Mouse (Mus musculus): ENCODE measurements around the gene Prrc2b. TPM values are rescaled to one million over a fixed set of nuclear protein-coding genes. Genes with fewer than 3 reads are reported as not detected.

Prrc2b gene
- polyA plus RNA-seq, 1 experiment from 2014 or later: 76.8 TPM

- Histone ChIP-seq H3K9ac (peak overlapping the region; percentile 81), H3K4me2 (peak overlapping the region; percentile 77), H3K4me1 (ENCODE audit: insufficient read depth) (no peaks in the 10 kb centered on the region; the same call in 1 of the 2 replicates), H3K4me3 (ENCODE audit: low read depth, low read length) (peak overlapping the region; percentile 54), H3K9me3 (ENCODE audit: low read depth, low read length) (no peaks in the 10 kb centered on the region), H3K27ac (ENCODE audit: low read depth) (peak overlapping the region; percentile 89), H3K36me3 (ENCODE audit: insufficient read depth) (no peaks in the 10 kb centered on the region), H3K27me3 (ENCODE audit: insufficient read depth, low read length) (no peaks in the 10 kb centered on the region)
- no peak for TF ChIP-seq CTCF (IDR thresholded peaks at IDR 0.05; ENCODE audit: low read depth)
- WGBS: under 1% methylated on average over 40 of the region's 40 CpGs
- DNase-seq: peak; percentile 99
- ATAC-seq (ENCODE audit: insufficient read depth): peak; percentile 96
Measured at GRCm38 (mm10) chr2:32137667-32138266, 13.1 kb upstream of the Prrc2b start.

GRCm38 (mm10) chr2:32139377-32139776 is 11.5 kb upstream of the Prrc2b start:
- 78% methylated on average over 5 of the region's 5 CpGs for WGBS
- Histone ChIP-seq H3K27ac (ENCODE audit: low read depth) (no peak overlapping the region), H3K36me3 (ENCODE audit: insufficient read depth) (no peaks in the 10 kb centered on the region), H3K4me2 (no peak overlapping the region), H3K9ac (no peak overlapping the region), H3K9me3 (ENCODE audit: low read depth, low read length) (no peaks in the 10 kb centered on the region), H3K4me3 (ENCODE audit: low read depth, low read length) (no peak overlapping the region), H3K4me1 (ENCODE audit: insufficient read depth) (no peaks in the 10 kb centered on the region; the same call in 1 of the 2 replicates), H3K27me3 (ENCODE audit: insufficient read depth, low read length) (no peaks in the 10 kb centered on the region)
- DNase-seq: no peak
- TF ChIP-seq CTCF (IDR thresholded peaks at IDR 0.05; ENCODE audit: low read depth): no peak
- ATAC-seq (ENCODE audit: insufficient read depth): no peak

GRCm38 (mm10) chr2:32140498-32140934 is 10.4 kb upstream of the Prrc2b start:
- no peaks in the 10 kb centered on the region for H3K27me3 ChIP-seq (ENCODE audit: insufficient read depth, low read length)
- H3K4me2 ChIP-seq: no peak overlapping the region
- H3K27ac ChIP-seq (ENCODE audit: low read depth): no peak overlapping the region
- H3K36me3 ChIP-seq (ENCODE audit: insufficient read depth): no peaks in the 10 kb centered on the region
- H3K9ac ChIP-seq: no peak overlapping the region
- ATAC-seq (ENCODE audit: insufficient read depth) (no peak), DNase-seq (no peak)
- 51% methylated on average over 4 of the region's 4 CpGs for WGBS
- H3K9me3 ChIP-seq (ENCODE audit: low read depth, low read length): no peaks in the 10 kb centered on the region
- no peak overlapping the region for H3K4me3 ChIP-seq (ENCODE audit: low read depth, low read length)
- no peaks in the 10 kb centered on the region; the same call in 1 of the 2 replicates for H3K4me1 ChIP-seq (ENCODE audit: insufficient read depth)
- TF ChIP-seq CTCF (IDR thresholded peaks at IDR 0.05; ENCODE audit: low read depth): no peak

GRCm38 (mm10) chr2:32141602-32142001 is 9.3 kb upstream of the Prrc2b start:
- 54% methylated on average over 6 of the region's 6 CpGs for WGBS

GRCm38 (mm10) chr2:32142368-32142767 is 8.5 kb upstream of the Prrc2b start:
- DNase-seq (no peak), ATAC-seq (ENCODE audit: insufficient read depth) (no peak)
- H3K27me3 ChIP-seq (ENCODE audit: insufficient read depth, low read length): no peaks in the 10 kb centered on the region
- no peak overlapping the region for H3K4me3 ChIP-seq (ENCODE audit: low read depth, low read length)
- H3K4me1 ChIP-seq (ENCODE audit: insufficient read depth): no peaks in the 10 kb centered on the region; the same call in 1 of the 2 replicates
- no peaks in the 10 kb centered on the region for H3K36me3 ChIP-seq (ENCODE audit: insufficient read depth)
- H3K9ac ChIP-seq: no peak overlapping the region
- no peak for TF ChIP-seq CTCF (IDR thresholded peaks at IDR 0.05; ENCODE audit: low read depth)
- no peaks in the 10 kb centered on the region for H3K9me3 ChIP-seq (ENCODE audit: low read depth, low read length)
- H3K27ac ChIP-seq (ENCODE audit: low read depth): no peak overlapping the region
- 47% methylated on average over 6 of the region's 6 CpGs for WGBS
- H3K4me2 ChIP-seq: no peak overlapping the region

More at GRCm38 (mm10) chr2:32141602-32142001, 9.3 kb upstream of the Prrc2b start:
- Histone ChIP-seq H3K4me2 (no peak overlapping the region), H3K9me3 (ENCODE audit: low read depth, low read length) (no peaks in the 10 kb centered on the region), H3K9ac (no peak overlapping the region), H3K4me1 (ENCODE audit: insufficient read depth) (no peaks in the 10 kb centered on the region; the same call in 1 of the 2 replicates), H3K36me3 (ENCODE audit: insufficient read depth) (no peaks in the 10 kb centered on the region), H3K27me3 (ENCODE audit: insufficient read depth, low read length) (no peaks in the 10 kb centered on the region), H3K27ac (ENCODE audit: low read depth) (no peak overlapping the region), H3K4me3 (ENCODE audit: low read depth, low read length) (no peak overlapping the region)
- ATAC-seq (ENCODE audit: insufficient read depth) (no peak), DNase-seq (no peak)
- no peak for TF ChIP-seq CTCF (IDR thresholded peaks at IDR 0.05; ENCODE audit: low read depth)

- DNase-seq: no peak
- 65% methylated on average over 5 of the region's 5 CpGs for WGBS
- Histone ChIP-seq H3K4me3 (ENCODE audit: low read depth, low read length) (no peak overlapping the region), H3K36me3 (ENCODE audit: insufficient read depth) (no peaks in the 10 kb centered on the region), H3K27ac (ENCODE audit: low read depth) (no peak overlapping the region), H3K27me3 (ENCODE audit: insufficient read depth, low read length) (no peaks in the 10 kb centered on the region), H3K4me1 (ENCODE audit: insufficient read depth) (no peaks in the 10 kb centered on the region; the same call in 1 of the 2 replicates), H3K9me3 (ENCODE audit: low read depth, low read length) (no peaks in the 10 kb centered on the region), H3K9ac (no peak overlapping the region), H3K4me2 (no peak overlapping the region)
- no peak for TF ChIP-seq CTCF (IDR thresholded peaks at IDR 0.05; ENCODE audit: low read depth)
- ATAC-seq (ENCODE audit: insufficient read depth): no peak
Measured at GRCm38 (mm10) chr2:32144633-32145032, 6.2 kb upstream of the Prrc2b start.

GRCm38 (mm10) chr2:32146617-32147162 is 4.2 kb upstream of the Prrc2b start:
- WGBS: 73% methylated on average over 5 of the region's 5 CpGs
- H3K27ac ChIP-seq (ENCODE audit: low read depth): no peak overlapping the region
- no peak for ATAC-seq (ENCODE audit: insufficient read depth)

More at GRCm38 (mm10) chr2:32146617-32147162, 4.2 kb upstream of the Prrc2b start:
- Histone ChIP-seq H3K9me3 (ENCODE audit: low read depth, low read length) (no peaks in the 10 kb centered on the region), H3K9ac (no peak overlapping the region), H3K4me1 (ENCODE audit: insufficient read depth) (no peaks in the 10 kb centered on the region; the same call in 1 of the 2 replicates), H3K4me2 (no peak overlapping the region), H3K36me3 (ENCODE audit: insufficient read depth) (no peaks in the 10 kb centered on the region), H3K4me3 (ENCODE audit: low read depth, low read length) (no peak overlapping the region), H3K27me3 (ENCODE audit: insufficient read depth, low read length) (no peaks in the 10 kb centered on the region)
- DNase-seq: no peak
- TF ChIP-seq CTCF (IDR thresholded peaks at IDR 0.05; ENCODE audit: low read depth): no peak
